Mouse (Mus musculus) bone marrow macrophage, adult 2 months (primary cell): ENCODE results near the gene Mphosph9.

ENCODE experiments used
- CTCF ChIP-seq: IDR thresholded peaks from 2 replicates; pipeline ENCODE4 v1.5.1; 2012; ENCODE audit warnings: low read depth, mild to moderate bottlenecking, low read length, moderate library complexity
- POLR2A ChIP-seq: IDR thresholded peaks from 2 replicates; pipeline ENCODE4 v1.6.1; 2012; ENCODE audit warnings: mild to moderate bottlenecking, low read depth, low read length, borderline replicate concordance

- TF ChIP-seq CTCF (no peak), POLR2A (no peak)
These were observed 95.2 kb downstream of the Mphosph9 start for GRCm38 (mm10) chr5:124232360-124233143.
